Mouse (Mus musculus): ENCODE measurements around the gene Xrcc1.

DNA sequence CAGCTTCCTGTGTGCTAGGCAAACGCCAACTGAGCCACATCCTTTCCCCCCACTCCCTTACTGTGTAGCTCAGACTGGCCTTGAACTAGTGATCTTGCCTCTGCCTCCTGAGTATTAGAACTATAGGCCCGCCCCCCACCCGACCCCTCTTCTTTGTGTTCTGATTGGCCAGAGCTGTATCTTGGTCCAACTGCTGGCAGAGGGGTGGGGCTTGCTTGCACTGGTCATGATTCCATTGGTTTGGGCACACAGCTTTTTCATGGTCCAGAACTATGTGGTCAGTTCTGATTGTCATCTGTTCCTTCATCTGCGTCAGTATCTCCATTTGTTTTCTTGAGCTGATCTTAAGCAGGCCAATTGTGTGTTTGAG, 17.7 kb downstream of the Xrcc1 start:
- TF ChIP-seq CTCF (IDR thresholded peaks at IDR 0.05; ENCODE audit: low read depth, low read length) (no peak), POLR2A (IDR thresholded peaks at IDR 0.05; ENCODE audit: borderline replicate concordance, low read depth, low read length) (no peak)

Data from bone marrow macrophage, adult 2 months (primary cell).